Mouse (Mus musculus): ENCODE results near the gene Aqp9.

- TF ChIP-seq POLR2A (IDR thresholded peaks at IDR 0.05; ENCODE audit: extremely low read depth, insufficient read depth, low read length) = no peak
- TF ChIP-seq CTCF (IDR thresholded peaks at IDR 0.05; ENCODE audit: low read depth, low read length) = no peak
Measured at GRCm38 (mm10) chr9:71165061-71165460, 3.4 kb downstream of the Aqp9 start.
